Mouse (Mus musculus): Measurements from ENCODE around the gene Phf2. TPM values are rescaled to one million over a fixed set of nuclear protein-coding genes. Genes with fewer than 3 reads are reported as not detected.

Phf2 gene
- 6.1 and 6.3 TPM in 2 replicates for polyA plus RNA-seq (2015; fragmentation: Nextera tagmentation; extraction: Ambion mirVana)

DNA sequence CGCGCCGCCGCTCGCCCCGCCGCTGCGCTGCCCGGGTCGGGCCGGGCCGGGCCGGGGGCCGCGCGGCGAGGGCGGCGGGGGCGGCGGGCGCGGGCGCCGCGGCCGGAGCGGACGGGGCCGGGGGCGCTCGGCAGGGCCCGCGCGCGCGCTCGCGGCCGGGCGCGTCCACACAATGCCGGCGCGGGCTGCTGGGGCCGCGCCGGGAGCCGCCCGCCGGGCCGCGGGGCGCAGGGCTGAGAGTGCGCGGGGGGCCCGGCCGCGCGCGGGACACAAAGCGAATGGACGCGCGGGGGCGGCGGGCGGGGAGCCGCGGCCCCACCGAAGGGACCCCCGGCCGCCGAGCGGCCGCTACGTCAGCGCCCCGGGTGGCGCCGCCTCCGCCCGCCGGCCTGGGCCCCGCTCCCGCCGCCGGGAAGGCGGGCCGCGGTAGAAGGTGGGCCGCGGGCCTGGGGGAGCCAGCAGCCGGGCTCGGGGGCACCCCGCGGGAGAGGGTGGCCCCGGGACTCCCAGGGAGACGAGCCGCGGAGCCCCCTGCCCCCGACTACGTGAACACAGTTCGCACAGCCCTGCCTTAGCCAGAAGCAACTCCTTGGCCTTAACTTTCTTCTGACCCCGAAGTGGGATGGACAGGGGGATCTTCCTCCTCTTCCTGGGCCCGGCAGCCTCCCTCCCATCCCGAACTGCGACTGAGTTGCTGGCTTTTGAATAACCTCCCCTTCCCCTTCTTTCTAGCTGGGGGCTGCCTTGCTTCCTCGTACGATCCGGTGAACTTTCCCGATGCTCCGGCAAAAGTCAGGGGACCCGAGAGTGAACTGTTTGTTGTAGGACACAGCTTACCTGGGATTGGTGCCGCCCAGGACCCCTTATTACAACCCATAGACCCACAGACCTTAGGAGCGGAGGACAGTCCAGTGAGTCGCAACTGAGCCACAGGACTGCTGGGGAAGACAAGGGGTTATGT lies at the start of gene Phf2:
Phf2 (minus strand) TSS at position 349 of the 961 bp plus-strand sequence.
- WGBS: under 1% methylated on average over 68 of the region's 117 CpGs
- peak within 1 kb of the TSS; percentile 80 for H3K4me3 ChIP-seq (replicated peaks; ENCODE audit: low read length)
- no peaks in the 10 kb centered on the region for H3K9me3 ChIP-seq (replicated peaks; ENCODE audit: control insufficient read depth, low read length)
- H3K9ac ChIP-seq (ENCODE audit: low read length): peak within 1 kb of the TSS; percentile 99
- ATAC-seq (ENCODE audit: insufficient read depth, low FRiP score): peak; percentile 39; the same call in 1 of the 2 replicates
- H3K4me1 ChIP-seq (ENCODE audit: control insufficient read depth, insufficient read depth, low read length): peaks cover 40% of the 10 kb centered on the region
- H3K27ac ChIP-seq (ENCODE audit: low read length): peak within 1 kb of the TSS; percentile 84
- peak within 1 kb of the TSS; percentile 87 for H3K4me2 ChIP-seq (ENCODE audit: low read depth, low read length)
- no peaks in the 10 kb centered on the region for H3K36me3 ChIP-seq (ENCODE audit: control insufficient read depth, insufficient read depth, low read length)
- no peaks in the 10 kb centered on the region for H3K27me3 ChIP-seq (ENCODE audit: control insufficient read depth, insufficient read depth, low read length)

DNA sequence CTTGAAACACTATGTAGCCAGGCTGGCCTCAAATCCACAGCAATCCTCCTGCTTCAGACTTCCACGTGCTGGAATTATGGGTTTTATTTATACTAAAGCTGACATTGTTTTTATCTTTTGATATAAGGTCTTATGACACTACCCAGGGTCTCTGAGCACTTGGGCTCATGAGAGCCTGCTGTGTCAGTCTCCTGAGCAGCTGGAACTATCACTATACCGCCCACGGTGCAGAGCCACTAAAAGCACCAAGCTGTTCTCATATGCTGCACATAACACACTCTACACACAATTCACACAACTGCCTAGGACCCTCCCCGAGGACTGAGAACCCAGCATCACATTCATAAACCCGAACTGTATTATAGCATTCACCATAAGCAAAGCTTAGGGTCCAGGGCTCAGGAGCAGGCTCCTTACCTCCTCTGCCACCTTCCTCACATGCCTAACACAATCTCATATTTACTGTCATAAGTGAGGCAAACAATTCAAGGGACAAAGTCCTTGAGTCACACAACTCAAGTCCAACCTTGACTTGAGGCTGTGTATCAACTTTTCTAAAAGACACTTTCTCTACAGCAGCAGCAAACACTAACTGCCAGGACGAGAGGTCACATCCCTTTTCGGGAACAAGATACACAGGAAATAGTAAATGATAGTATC lies 49.0 kb upstream of the Phf2 start:
- peaks cover 20% of the 10 kb centered on the region for H3K36me3 ChIP-seq (ENCODE audit: control insufficient read depth, insufficient read depth, low read length)
- H3K4me3 ChIP-seq (replicated peaks; ENCODE audit: low read length): no peak overlapping the region
- H3K4me2 ChIP-seq (ENCODE audit: low read depth, low read length): no peak overlapping the region
- WGBS: 69% methylated on average over 7 of the region's 7 CpGs
- ATAC-seq (ENCODE audit: insufficient read depth, low FRiP score): no peak
- no peak overlapping the region for H3K9ac ChIP-seq (ENCODE audit: low read length)
- no peaks in the 10 kb centered on the region for H3K27me3 ChIP-seq (ENCODE audit: control insufficient read depth, insufficient read depth, low read length)
- no peak overlapping the region for H3K27ac ChIP-seq (ENCODE audit: low read length)
- H3K4me1 ChIP-seq (ENCODE audit: control insufficient read depth, insufficient read depth, low read length): no peaks in the 10 kb centered on the region
- no peaks in the 10 kb centered on the region for H3K9me3 ChIP-seq (replicated peaks; ENCODE audit: control insufficient read depth, low read length)

DNA sequence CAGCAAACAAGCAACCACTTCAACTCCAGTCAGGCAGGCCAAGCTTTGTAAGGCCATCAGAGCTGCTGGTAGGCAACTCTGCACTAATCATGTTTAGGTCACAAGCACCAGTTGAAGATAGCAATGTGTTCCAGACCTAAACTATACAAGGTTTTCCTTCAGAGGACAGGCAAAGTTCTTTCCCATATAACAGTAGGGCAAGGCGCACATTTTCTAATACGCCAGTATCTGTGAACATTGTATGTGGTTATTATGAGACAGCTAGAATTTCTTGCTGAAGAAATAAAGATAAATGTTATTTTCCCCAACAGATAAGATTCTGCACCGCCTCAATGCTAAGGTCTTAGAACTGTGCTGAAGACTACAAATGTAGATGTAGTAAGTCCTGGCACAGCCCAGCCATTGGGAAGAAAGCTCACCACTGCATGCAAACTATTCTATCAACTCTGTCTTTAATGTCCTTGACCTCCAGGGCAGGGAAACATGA lies 46.2 kb upstream of the Phf2 start:
- ATAC-seq (ENCODE audit: insufficient read depth, low FRiP score): no peak
- H3K36me3 ChIP-seq (ENCODE audit: control insufficient read depth, insufficient read depth, low read length): peaks cover 24% of the 10 kb centered on the region
- no peak overlapping the region for H3K4me2 ChIP-seq (ENCODE audit: low read depth, low read length)
- WGBS: 94% methylated on average over 3 of the region's 3 CpGs
- no peaks in the 10 kb centered on the region for H3K9me3 ChIP-seq (replicated peaks; ENCODE audit: control insufficient read depth, low read length)
- H3K27ac ChIP-seq (ENCODE audit: low read length): no peak overlapping the region
- H3K4me3 ChIP-seq (replicated peaks; ENCODE audit: low read length): no peak overlapping the region
- H3K9ac ChIP-seq (ENCODE audit: low read length): no peak overlapping the region
- H3K4me1 ChIP-seq (ENCODE audit: control insufficient read depth, insufficient read depth, low read length): no peaks in the 10 kb centered on the region
- H3K27me3 ChIP-seq (ENCODE audit: control insufficient read depth, insufficient read depth, low read length): no peaks in the 10 kb centered on the region

DNA sequence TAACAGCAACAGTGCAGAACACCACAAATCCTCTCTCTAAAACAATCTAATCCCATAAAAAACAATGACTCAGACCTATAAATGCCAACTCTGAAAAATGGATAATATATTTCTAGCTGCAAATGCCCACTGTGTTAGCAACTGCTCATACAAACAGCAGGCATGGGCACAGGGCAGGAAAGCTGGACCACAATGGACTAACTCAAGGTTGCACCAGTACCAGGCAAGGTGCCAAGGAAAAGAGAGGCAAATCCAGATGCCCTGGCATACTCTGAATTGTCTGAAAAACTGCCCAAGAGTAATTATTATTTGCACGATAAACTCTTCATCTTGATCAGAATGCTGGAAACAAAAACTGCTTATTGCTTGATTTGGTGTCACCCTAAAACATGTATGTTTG lies 42.8 kb upstream of the Phf2 start:
- WGBS: 93% methylated on average over 1 of the region's 1 CpGs
- ATAC-seq (ENCODE audit: insufficient read depth, low FRiP score): no peak
- H3K9me3 ChIP-seq (replicated peaks; ENCODE audit: control insufficient read depth, low read length): no peaks in the 10 kb centered on the region
- no peak overlapping the region for H3K4me2 ChIP-seq (ENCODE audit: low read depth, low read length)
- H3K4me3 ChIP-seq (replicated peaks; ENCODE audit: low read length): no peak overlapping the region
- H3K27me3 ChIP-seq (ENCODE audit: control insufficient read depth, insufficient read depth, low read length): no peaks in the 10 kb centered on the region
- no peak overlapping the region for H3K9ac ChIP-seq (ENCODE audit: low read length)
- no peak overlapping the region for H3K27ac ChIP-seq (ENCODE audit: low read length)
- no peaks in the 10 kb centered on the region for H3K4me1 ChIP-seq (ENCODE audit: control insufficient read depth, insufficient read depth, low read length)
- peaks cover 16% of the 10 kb centered on the region for H3K36me3 ChIP-seq (ENCODE audit: control insufficient read depth, insufficient read depth, low read length)

DNA sequence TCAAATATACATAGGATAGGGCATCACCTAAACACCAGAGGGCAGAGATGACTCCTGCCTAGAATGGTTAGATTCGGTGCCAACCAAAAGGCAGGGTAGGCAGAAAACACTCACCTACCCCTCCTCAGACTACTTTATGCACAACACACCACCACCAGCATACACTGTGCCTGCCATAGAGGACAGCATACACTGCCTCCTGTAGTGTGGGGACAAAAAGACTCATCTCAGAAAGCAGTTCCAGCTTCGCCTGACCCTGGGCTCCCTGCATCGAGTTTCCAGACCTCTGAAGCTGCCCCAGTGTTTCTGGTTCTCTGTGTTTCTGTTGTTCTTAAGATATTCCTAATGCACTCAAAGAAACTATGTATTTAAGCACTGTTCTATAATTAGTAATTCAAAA lies 42.2 kb upstream of the Phf2 start:
- Histone ChIP-seq H3K27ac (ENCODE audit: low read length) (no peak overlapping the region), H3K27me3 (ENCODE audit: control insufficient read depth, insufficient read depth, low read length) (no peaks in the 10 kb centered on the region), H3K4me3 (replicated peaks; ENCODE audit: low read length) (no peak overlapping the region), H3K9ac (ENCODE audit: low read length) (no peak overlapping the region), H3K9me3 (replicated peaks; ENCODE audit: control insufficient read depth, low read length) (no peaks in the 10 kb centered on the region), H3K4me1 (ENCODE audit: control insufficient read depth, insufficient read depth, low read length) (no peaks in the 10 kb centered on the region), H3K4me2 (ENCODE audit: low read depth, low read length) (no peak overlapping the region), H3K36me3 (ENCODE audit: control insufficient read depth, insufficient read depth, low read length) (peaks cover 16% of the 10 kb centered on the region)
- WGBS: 84% methylated on average over 3 of the region's 3 CpGs
- ATAC-seq (ENCODE audit: insufficient read depth, low FRiP score): no peak

DNA sequence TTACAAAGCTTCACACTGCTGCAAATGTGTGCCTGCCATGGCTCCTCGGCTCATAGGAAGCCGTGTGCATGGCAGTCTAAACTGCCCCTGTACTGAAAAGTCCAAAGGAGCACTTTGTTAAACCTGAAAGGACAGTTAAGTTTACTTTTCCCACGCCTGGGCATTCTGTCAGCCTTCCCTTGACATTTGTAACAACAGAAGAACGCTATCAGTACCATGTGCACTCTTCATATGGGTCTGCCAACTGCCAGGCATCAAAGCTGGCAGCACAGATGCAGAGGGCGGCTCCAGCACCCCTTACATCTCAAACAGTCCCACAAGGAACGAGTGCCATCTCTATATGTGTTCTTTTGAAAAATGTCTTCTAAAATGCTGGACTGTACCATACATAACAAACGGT lies 40.5 kb upstream of the Phf2 start:
- H3K4me2 ChIP-seq (ENCODE audit: low read depth, low read length): no peak overlapping the region
- no peak for ATAC-seq (ENCODE audit: insufficient read depth, low FRiP score)
- H3K36me3 ChIP-seq (ENCODE audit: control insufficient read depth, insufficient read depth, low read length): peaks cover 18% of the 10 kb centered on the region
- H3K4me1 ChIP-seq (ENCODE audit: control insufficient read depth, insufficient read depth, low read length): no peaks in the 10 kb centered on the region
- H3K9ac ChIP-seq (ENCODE audit: low read length): no peak overlapping the region
- H3K27ac ChIP-seq (ENCODE audit: low read length): no peak overlapping the region
- no peak overlapping the region for H3K4me3 ChIP-seq (replicated peaks; ENCODE audit: low read length)
- no peaks in the 10 kb centered on the region for H3K27me3 ChIP-seq (ENCODE audit: control insufficient read depth, insufficient read depth, low read length)
- no peaks in the 10 kb centered on the region for H3K9me3 ChIP-seq (replicated peaks; ENCODE audit: control insufficient read depth, low read length)
- 68% methylated on average over 7 of the region's 7 CpGs for WGBS

DNA sequence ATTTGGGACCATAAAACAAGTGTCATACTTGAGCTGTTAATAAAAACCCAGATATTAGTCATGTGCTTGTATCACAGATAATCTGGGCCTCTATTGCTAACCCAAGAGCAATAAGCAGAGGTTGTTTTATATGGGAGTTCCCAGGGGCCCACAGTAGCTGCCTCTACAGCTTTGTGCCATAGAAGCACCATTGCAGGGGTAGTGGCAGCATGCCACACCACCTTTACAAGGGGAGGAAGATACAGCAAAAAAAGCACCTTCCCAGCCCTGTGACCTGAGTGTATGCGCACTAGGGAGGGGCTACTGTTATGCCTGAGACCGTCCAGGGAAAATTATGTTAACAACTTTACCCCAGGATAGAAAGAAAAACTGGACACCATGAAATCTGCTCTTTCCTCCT lies 34.5 kb upstream of the Phf2 start:
- no peak overlapping the region for H3K27ac ChIP-seq (ENCODE audit: low read length)
- 82% methylated on average over 2 of the region's 2 CpGs for WGBS
- H3K27me3 ChIP-seq (ENCODE audit: control insufficient read depth, insufficient read depth, low read length): no peaks in the 10 kb centered on the region
- H3K4me1 ChIP-seq (ENCODE audit: control insufficient read depth, insufficient read depth, low read length): no peaks in the 10 kb centered on the region
- no peak overlapping the region for H3K4me3 ChIP-seq (replicated peaks; ENCODE audit: low read length)
- no peak for ATAC-seq (ENCODE audit: insufficient read depth, low FRiP score)
- no peak overlapping the region for H3K4me2 ChIP-seq (ENCODE audit: low read depth, low read length)
- peaks cover 13% of the 10 kb centered on the region for H3K36me3 ChIP-seq (ENCODE audit: control insufficient read depth, insufficient read depth, low read length)
- H3K9me3 ChIP-seq (replicated peaks; ENCODE audit: control insufficient read depth, low read length): no peaks in the 10 kb centered on the region
- H3K9ac ChIP-seq (ENCODE audit: low read length): no peak overlapping the region

DNA sequence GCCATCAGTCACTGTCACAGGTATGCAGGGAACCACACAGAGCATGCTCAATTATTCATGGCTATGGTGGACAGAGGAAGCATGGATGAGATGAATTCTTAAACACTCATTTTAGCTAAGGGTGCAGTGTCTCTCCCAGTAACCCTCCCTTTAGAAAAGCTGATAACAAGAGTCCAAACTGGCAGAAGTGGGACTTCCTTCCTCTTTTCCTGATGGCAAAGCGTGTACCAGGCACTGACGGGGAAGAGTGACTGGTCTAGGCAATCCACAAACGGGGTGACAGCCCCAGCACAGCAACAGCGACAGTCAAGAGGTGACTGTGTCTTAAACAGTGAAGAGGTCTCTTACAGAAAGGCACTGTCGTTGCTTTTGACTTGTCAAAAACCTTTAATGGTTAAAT lies 24.5 kb upstream of the Phf2 start:
- WGBS: 88% methylated on average over 5 of the region's 5 CpGs
- Histone ChIP-seq H3K27me3 (ENCODE audit: control insufficient read depth, insufficient read depth, low read length) (no peaks in the 10 kb centered on the region), H3K4me3 (replicated peaks; ENCODE audit: low read length) (no peak overlapping the region), H3K9me3 (replicated peaks; ENCODE audit: control insufficient read depth, low read length) (no peaks in the 10 kb centered on the region), H3K36me3 (ENCODE audit: control insufficient read depth, insufficient read depth, low read length) (peaks cover 23% of the 10 kb centered on the region), H3K9ac (ENCODE audit: low read length) (no peak overlapping the region), H3K27ac (ENCODE audit: low read length) (no peak overlapping the region), H3K4me2 (ENCODE audit: low read depth, low read length) (no peak overlapping the region), H3K4me1 (ENCODE audit: control insufficient read depth, insufficient read depth, low read length) (no peaks in the 10 kb centered on the region)
- no peak for ATAC-seq (ENCODE audit: insufficient read depth, low FRiP score)

Measured in stomach, embryonic 16.5 days (tissue).